Mouse (Mus musculus) telencephalon, adult 2 months (tissue): Measurements from ENCODE around the gene Slc22a13.

ENCODE experiments used
- DNase-seq: peaks from one replicate; pipeline ENCODE4 v3.0.0-alpha.2; 2011; ENCODE audit warnings: low read depth, low spot score

Gene Slc22a13

DNA sequence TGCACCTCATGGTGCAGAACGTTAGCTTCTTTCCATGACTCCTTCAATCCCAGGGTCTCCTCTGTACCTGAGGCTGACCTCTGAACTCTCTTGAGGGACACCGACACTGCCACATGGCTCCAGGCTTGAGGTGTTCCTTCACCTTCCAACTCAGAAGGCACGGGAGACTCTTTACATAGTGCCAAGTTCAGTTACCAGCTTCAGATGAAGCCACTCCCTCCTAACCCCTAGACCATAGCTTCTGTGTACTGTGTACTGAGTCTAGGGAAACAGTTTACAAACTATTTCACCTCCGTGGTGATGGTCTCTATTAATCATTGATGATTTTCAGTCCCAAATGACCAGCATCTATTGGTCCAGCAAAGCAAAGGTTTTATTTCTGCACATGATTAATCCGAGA, 7.2 kb downstream of the Slc22a13 start:
- DNase-seq, result no peak

DNA sequence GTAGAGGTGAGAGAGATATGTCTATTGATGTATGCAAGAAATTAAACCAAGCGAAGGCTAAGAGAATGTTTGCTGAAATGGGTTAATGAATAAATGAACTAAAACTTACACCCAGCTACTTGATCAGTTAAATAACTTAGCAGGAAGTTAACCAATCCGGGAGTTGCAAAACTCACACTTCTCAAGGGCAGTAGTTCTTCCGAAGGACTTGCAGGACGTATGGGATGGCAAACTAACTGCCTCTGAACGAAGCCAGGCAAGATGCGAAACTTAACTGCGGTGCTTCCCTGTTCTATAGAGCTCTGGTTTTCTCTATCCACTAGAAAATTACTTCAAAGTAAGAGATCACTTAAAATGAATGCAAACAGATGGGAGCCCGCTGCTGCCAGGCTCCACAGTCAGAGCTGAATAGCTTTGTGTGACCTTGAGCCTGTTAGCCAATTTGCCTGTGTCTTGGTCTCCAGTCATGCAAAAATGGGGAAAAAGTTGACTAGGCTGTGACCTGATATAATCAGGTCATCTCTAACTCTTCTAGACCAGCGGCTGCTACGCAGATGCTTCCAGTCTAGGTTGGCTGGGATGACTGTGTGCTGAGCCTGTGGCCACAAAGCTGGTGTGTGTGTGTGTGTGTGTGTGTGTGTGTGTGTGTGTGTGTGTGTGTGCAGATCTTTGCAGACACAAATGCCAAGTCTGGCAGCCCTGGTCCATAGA, 9.6 kb downstream of the Slc22a13 start:
- no peak for DNase-seq

DNA sequence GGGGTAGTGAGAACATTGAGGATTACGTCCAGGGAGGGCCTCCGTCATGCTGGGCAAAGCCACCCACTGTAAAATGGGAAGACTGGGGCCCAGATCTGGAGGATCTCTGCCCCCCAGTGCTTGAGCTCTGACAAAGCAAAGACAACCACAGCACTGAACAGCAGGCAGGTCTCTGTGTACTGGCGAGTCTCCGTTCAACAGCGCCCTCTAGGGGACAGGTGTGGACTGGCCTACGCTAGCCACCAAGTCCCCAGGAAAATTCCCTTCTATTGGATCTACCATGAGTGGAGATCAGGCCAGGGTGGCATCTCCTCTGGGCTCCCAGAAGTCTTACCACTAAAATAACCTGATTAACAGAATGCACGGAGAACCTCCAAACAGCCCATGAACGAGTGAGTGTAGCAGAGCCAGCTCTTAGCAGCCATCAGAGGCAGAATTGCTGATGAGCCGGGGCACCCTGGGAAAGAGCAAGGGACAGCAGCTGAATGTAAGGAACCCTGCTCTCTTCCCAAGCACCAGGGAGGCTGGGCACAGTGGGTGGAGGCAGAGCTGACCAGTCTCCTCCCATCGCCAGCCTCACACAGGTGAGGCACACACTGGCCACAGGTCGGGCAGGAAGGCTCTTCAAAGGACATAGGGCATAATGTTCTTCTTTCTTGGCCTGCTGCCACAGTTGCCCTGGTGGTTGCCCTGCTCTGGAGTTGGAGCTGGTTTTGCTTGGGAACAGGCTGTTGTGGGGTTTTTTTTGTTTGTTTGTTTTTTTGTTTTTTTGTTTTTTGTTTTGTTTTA, 16.5 kb downstream of the Slc22a13 start:
- DNase-seq, result no peak

DNA sequence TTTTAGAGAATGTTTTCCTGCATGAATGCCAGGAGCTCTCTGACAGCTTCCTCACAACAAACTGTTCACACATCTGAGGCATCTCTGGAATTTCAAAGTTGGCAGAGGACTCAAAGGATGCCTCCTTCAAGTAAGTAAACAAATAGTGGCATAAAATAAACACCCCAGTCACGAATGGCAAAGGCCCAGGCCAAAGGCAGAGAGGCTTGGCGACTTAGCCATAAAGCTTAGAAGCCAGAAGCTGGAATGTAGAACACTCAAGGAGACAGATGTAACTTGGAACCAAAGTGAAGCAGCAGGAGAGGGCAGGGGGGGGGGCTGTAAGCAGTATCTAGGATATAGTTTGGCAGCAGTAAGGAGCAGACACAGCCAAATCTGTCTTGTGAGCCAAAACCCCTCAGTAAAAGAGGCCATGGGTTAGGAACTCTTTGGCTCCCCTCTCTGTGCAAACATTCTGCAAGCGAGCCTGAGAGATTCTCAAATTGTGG, 27.6 kb downstream of the Slc22a13 start:
- DNase-seq, result no peak

DNA sequence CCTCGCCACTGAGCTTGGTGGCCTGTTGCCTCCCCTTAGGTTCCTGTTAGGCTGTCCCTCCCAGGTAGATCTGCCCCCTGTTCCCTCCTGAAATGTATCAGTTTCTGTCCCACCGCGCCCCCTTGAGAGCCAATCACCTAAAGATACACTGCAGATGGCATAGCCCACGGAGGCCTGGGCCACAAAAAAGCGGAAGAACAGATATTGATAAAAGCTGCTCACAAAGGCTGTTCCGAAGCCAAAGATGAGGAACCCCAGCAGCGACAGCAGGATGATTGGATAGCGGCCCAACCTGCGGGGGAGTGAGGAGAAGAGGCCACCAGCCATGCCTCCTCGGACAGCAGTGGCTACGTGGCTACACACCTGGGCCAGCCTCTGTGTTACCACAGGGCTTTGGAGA, 29.6 kb downstream of the Slc22a13 start:
- DNase-seq, result no peak

DNA sequence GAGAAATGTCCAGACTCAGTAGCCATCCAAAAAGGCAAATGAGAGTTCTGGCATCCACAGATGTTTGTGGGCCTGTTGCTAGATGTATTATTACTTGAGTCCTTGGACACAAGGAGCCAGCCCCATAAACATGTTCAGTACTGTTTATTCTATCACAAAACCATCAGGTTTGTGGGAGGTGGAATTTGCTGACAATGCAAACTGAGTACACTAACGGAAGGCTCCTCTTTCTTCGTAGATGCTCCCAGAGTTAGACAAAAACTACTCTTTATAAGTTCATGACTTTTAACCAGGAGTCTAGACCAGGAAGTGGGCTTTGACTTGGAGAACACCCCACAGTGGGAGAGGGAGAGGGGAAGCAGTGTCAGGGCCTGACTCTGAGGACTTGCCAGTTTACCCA, 41.3 kb downstream of the Slc22a13 start:
- no peak for DNase-seq

DNA sequence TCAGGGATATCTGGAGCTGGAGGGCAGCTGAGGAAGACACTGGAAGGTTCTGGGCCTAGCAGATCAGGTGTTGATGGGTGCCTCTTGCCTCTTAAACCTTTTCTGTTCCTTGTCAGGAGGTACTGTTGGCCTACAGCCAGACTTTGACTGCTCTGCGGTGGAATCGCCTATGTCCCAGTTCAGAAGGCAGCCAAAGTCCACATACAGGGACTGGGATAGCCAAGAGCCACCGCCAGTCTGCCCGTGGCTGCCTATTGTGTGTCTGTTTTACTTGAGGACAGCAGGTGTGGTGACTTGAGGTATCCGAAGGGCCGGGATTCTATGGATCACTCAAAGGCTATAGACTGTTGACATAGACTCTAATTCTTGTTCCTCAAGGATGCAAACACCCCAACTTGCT, 43.4 kb downstream of the Slc22a13 start:
- DNase-seq, result no peak

DNA sequence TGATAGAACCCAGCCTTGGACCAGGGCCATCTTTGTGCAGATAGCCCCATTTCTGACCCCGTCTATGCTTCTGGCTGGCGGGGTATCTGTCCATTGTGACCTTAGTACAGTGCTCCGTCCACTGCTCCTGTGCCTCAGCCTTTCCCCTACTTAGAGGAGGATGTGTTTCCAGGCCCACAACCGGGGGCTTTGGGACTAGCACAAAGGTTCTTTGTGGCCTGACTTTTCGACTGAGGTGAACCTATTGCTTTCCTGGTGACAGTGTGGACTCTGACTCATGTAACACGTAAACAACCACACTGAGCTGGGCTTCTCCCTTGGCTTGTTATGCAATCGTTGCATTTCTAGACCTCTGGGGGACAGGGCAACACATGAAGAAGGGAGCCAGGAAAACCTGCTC, 44.2 kb downstream of the Slc22a13 start:
- no peak for DNase-seq

DNA sequence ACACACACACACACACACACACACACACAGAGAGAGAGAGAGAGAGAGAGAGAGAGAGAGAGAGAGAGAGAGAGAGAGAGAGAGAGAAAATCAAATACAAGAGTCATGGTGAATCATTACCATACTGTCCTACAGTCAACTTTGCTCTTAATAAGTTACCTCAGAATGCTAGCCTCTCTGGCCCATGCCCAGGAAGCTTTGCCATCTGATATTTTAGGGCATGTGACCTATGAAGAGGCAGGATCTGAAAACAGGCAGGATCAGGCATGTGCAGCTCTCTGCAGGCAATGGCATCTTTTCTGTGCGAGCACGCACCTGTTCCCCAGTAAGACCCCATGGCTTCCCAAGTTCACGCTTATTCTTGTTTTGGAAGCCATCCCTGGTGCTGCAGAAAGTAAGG, 48.2 kb downstream of the Slc22a13 start:
- no peak for DNase-seq

DNA sequence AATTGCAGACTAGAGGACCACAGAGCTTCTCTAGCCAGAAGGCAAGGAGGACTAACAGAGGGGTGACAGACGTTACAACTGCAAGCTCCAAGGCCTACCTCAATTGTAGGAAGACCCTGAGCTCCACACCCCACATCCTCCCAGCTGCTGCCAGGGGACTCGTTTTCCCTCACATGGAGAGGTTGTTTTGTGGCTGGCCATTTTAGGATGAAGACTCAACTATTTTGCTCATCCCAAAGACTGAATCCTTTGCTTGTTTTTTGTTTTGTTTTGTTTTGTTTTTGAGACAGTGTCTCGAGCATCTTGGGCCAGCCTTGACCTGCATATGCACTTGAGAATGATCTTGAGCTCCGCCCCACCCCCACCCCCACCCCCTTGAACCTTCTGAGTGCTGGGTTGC, 50.0 kb downstream of the Slc22a13 start, which contains the start of gene Gm47289:
Gene Gm47289, plus strand, starts transcription at position 301 of the 400 bp plus-strand sequence.
- no peak for DNase-seq

DNA sequence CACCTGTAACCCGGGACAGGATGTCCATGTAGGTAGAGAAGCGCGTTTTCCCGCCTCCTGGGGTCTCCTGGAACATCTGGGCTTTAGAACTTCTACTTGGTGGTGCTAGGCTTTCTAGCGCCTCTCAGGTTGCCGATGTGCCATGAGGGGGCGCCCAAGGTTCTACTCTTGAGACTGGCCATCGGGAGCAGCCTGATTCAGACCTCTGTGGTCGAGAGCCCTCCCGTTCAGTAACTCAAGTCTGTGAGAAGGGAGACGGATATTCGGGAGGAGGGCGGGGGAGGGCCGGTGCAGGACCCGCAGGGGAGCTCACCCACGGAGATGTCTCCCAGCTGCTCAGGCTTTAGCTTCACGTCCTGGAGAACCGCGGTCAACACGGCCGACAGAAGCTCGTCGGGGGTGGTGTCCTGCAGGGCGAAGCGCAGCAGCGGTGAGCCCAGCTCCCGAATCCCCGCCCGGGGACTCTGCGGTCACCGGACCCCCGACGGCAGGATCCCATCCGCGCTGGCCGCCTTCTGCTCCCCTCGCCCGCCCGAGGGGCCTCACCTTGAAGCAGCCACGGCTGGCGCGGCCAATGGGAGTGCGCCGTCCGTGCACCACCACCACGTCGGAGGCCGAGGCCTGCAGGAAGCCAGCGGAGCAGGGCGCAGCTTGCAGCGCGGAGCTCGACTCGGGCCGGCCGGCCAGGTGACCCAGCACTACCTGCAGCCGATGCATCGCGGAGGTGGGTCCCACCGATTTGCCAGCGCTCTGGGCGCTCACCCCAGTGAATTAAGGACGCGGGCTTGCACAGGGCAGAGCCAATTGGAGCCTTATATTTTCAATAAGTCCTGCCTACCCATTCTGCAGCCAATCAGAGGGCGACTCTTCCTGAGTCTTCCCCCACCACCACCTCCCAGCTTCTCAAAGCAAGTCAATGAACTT, 52.4 kb downstream of the Slc22a13 start, which contains the start of gene Acaa1b:
Gene Acaa1b, minus strand, starts transcription at position 816 of the 924 bp plus-strand sequence.
- peak; percentile 28 for DNase-seq

DNA sequence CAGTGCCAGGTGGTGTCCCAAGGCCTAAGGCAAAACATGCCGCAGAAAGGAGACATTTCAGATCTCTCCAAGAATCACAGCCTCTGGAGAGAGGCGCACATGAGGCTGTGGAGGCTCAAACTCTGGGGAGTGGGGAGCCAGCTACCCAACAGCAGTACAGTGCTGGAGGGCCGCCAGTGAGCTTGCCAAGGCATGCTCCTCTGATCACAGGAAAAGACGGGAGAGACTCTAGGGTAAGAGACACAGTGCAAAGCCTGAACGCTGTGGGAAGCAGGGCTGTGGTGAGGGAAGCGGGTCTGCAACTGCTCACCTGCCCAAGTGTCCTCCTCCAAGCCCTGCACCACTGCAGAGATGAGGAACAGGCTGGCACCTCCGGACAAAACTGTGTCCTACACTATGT, 53.1 kb downstream of the Slc22a13 start:
- no peak for DNase-seq

DNA sequence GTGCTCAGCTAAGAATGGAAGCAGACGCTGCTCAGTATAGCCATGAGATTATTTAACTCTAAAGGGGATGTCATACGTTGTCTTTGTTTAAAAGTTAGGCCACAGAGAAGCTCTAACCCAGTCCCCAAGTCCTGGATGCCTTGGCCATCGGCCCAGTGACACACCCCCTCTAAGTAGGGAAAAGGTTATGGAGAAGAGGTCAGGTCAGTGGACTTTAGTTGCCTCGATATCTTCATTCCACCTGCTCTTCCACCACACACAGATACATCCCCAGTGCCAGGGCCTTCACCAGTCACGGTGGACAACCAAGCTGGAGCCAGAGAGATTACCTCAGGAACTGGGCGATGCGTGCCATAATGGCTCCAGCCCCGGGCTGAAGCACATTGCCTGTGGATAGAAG, 53.5 kb downstream of the Slc22a13 start:
- no peak for DNase-seq

DNA sequence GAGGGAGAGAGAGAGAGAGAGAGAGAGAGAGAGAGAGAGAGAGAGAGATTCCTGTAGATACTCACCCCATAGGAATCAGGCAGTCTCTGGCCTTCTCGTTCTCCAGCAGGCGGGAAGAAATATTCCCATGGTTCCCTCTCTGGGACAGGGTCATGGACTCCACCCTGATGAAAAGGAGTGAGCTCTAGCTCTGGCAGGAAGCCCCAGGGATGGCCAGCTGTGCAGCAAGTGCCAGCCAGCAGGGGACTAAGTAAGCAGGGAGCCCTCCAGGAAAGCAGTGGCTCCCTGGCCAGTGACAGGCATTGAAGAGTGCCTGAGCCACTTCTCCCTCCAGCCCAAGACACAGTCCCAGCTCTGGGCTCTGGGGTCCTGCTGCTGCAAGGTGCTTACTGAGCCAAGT, 57.1 kb downstream of the Slc22a13 start:
- no peak for DNase-seq

DNA sequence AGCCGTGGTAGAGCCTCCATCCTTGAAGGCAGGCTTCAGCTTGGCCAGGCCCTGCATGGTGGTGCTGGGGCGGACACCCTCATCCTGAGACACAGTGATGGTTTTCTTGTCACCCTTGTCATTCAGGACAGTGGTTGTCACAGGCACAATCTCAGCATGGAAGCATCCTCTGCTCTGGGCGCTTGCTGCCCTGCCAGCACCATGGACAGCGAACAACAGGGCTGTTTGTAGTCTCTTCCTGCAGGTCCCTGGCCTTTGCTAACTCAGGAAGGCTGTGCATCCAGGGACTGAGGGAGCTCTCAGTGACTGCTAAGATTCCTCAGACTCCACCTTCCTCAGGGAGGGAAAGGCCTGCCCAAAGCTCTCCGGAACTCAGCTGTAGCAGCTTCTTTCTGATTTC, 59.3 kb downstream of the Slc22a13 start:
- DNase-seq, result no peak

DNA sequence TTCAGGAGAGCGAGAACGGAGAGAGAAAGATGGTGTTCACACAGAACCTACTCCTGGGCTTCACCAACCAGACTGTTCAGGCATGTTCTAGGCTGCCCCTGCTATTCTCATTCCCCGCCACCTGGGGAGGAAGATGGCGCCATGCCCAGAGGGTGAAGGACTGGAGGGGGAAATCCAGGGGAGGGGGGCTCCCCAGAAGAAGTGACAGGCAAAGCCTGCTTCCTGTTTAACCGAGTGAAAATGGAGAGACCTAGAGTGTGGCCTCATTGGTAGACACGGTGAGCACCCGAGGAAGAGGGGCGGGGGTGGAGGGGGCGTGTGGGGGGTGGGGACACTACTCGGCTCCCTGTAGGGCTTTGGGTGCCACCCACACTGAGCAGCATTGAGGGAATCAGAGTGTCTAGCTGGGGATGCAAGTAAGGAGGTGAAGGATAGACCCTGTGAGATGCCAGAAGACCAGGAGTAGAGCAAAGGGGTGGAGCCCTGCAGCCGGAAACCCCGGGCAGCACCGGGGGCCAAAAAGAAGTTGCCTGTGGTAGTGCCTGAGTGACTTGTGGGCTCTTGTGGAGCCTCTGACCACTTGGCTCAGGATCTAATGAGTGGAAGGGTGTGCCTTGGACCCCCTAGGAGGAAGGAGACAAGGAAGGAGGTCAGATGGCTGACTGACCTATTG, 62.7 kb downstream of the Slc22a13 start:
- DNase-seq, result no peak

DNA sequence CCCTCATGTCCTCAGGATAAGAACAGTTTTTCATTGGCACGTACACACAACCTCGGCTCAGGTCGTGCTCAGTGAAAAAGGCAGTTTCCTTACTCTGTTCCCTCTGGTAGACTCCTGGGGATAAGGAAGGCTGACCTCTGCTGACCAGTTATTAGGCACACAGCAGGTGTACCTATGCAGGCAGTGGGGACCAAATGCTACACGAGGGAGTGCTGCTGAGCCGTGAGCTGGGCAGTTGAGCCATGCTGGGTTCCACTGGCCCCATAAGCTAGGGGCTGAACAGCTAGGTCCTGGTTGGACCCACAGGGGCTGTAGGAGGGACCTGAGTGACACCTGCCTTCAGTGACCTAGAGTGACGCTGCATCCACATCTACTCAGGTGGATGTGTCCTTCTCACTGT, 63.3 kb downstream of the Slc22a13 start:
- DNase-seq, result no peak

DNA sequence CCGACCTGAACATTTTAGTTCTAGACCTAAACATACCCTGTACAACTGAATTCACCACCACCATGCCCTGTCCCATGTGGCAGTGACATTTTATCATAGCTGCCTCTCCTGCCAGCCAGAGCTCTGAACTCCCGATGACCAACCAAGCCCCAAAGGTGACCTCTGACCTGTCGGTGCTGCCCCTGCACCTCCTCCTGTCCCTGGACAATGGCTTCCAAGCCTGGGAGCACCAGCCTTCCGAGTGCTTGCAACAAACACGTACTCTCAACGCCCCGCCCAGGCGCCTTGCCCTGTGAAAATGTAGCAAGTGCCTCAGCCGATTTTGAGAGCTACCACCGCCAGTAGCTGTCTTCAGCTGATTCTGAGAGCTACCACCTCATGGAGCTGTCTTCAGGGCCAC, 63.8 kb downstream of the Slc22a13 start:
- no peak for DNase-seq

DNA sequence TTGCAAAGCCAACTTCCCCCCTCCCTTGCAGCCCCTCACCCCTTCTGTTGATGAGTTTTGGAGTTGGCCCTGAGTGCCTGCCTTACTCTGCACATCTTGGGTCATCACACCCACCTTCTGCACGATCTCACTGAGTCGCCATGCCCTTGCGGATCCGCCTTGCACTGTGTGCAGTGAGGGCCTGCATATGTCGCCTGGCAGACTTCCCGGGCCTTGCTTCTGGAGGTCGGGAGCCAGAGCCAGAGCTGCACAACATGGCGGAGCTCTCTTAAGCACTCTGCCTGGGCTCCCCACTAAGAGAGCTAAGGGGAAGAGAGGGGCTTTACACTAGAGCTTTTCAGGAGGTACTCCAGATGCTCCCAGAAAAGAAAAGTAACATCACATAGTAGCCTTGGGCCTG, 64.2 kb downstream of the Slc22a13 start:
- DNase-seq, result no peak

DNA sequence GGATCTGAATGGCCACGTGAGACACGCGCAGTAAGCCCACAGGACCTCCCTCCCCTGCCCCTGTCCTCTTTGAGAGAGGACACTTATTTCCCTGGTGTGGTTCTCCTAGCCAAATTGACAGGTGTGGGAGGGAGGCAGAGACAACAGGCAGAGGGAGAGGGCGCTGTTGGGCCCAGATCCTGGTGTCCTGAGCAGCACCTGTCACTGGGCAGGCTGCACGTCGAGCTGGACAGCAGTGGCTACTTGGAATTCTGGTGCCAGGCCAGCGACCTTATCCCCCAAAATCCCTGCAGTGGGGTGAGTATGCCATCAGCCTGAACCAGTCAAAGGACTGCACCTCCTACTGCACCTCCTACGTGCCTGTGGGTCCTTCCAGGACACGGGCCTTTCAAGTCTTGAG, 65.5 kb downstream of the Slc22a13 start:
- DNase-seq, result no peak
